8 mouse cellular contexts compared by ENCODE assay signal in genomic region chr8:105604804-105605381, GRCm38 (mm10). TPM values are rescaled to one million over a fixed set of nuclear protein-coding genes. Genes with fewer than 3 reads are reported as not detected.
DNase-seq lines count a peak whose midpoint lies in the region; ATAC-seq and TF ChIP-seq lines count a peak whose summit lies in the region.

Gene Ripor1, plus strand, starts transcription at chr8:105605255.

- peak within 1 kb of the TSS; percentile 92 for H3K4me2 ChIP-seq in forebrain, embryonic 13.5 days
- peak within 1 kb of the TSS; percentile 81 for H3K4me2 ChIP-seq in heart, postnatal 0 days (ENCODE audit: low read depth, low read length)
- peak within 1 kb of the TSS; percentile 87 for H3K4me2 ChIP-seq in neural tube, embryonic 15.5 days

- DNase-seq in ES-E14 (ENCODE audit: low read depth, low spot score), result peak; percentile 69
- DNase-seq in heart, postnatal 0 days (ENCODE audit: low spot score), result peak; percentile 72
- DNase-seq in kidney, postnatal 36 days, result peak; percentile 74 to 90
- DNase-seq in lung, adult 2 months, result peak; percentile 81
- DNase-seq in thymus, postnatal 0 days (ENCODE audit: low spot score), result peak; percentile 91

- 0% methylated on average over 33 of the region's 42 CpGs for WGBS in forebrain, embryonic 13.5 days
- 2% methylated on average over 15 of the region's 42 CpGs for WGBS in heart, postnatal 0 days
- 1% methylated on average over 24 of the region's 42 CpGs for WGBS in lung, adult 2 months
- under 1% methylated on average over 36 of the region's 42 CpGs for WGBS in neural tube, embryonic 15.5 days

- TF ChIP-seq EP300 in heart, postnatal 0 days (IDR thresholded peaks at IDR 0.05; ENCODE audit: low read depth), result peak; percentile 48; the same call in 1 of the 2 replicates

- H3K9ac ChIP-seq in ES-E14 (ENCODE audit: insufficient read depth, low read depth, low read length, poor library complexity, severe bottlenecking), result peak within 1 kb of the TSS; percentile 82
- peak within 1 kb of the TSS; percentile 91 for H3K9ac ChIP-seq in forebrain, embryonic 13.5 days
- H3K9ac ChIP-seq in heart, postnatal 0 days (replicated peaks; ENCODE audit: low read depth, low read length), result peak within 1 kb of the TSS; percentile 85
- peak within 1 kb of the TSS; percentile 88 for H3K9ac ChIP-seq in neural tube, embryonic 15.5 days (replicated peaks)

- ATAC-seq in cerebellum, adult (ENCODE audit: insufficient number of reproducible peaks, low FRiP score, low TSS enrichment), result peak; percentile 60
- ATAC-seq in forebrain, embryonic 13.5 days, result peak; percentile 86
- peak; percentile 74 for ATAC-seq in heart, postnatal 0 days (ENCODE audit: insufficient read depth, low read depth)
- peak; percentile 83 for ATAC-seq in neural tube, embryonic 15.5 days (ENCODE audit: low FRiP score)

- in situ Hi-C loops in ES-E14 (cut with MboI; ENCODE audit: low sequenced_read_pairs in 2 of 2, unreplicated experiment in 2 of 2), result no loop called here

- H3K27ac ChIP-seq in ES-E14 (ENCODE audit: insufficient read depth, low read depth, low read length, poor library complexity, severe bottlenecking), result no peak within 1 kb of the TSS
- H3K27ac ChIP-seq in forebrain, embryonic 13.5 days, result peak within 1 kb of the TSS; percentile 86
- peak within 1 kb of the TSS; percentile 94 for H3K27ac ChIP-seq in heart, postnatal 0 days (ENCODE audit: low read depth)
- peak within 1 kb of the TSS; percentile 91 for H3K27ac ChIP-seq in neural tube, embryonic 15.5 days (replicated peaks)

- peaks cover 0 to 15% of the 10 kb centered on the region in 2 experiments; a peak in 2 of 4 replicates for H3K4me1 ChIP-seq in ES-E14 (ENCODE audit: control insufficient read depth in 2 of 2, insufficient read depth in 2 of 2, low read length in 2 of 2, poor library complexity in 1 of 2)
- H3K4me1 ChIP-seq in forebrain, embryonic 13.5 days, result peaks cover 20% of the 10 kb centered on the region
- H3K4me1 ChIP-seq in heart, postnatal 0 days (ENCODE audit: control insufficient read depth, insufficient read depth), result peaks cover 20% of the 10 kb centered on the region
- H3K4me1 ChIP-seq in lung, adult 2 months (ENCODE audit: control insufficient read depth, insufficient read depth, low read length), result peaks cover 12% of the 10 kb centered on the region
- peaks cover 33% of the 10 kb centered on the region for H3K4me1 ChIP-seq in neural tube, embryonic 15.5 days

- peak; percentile 65; the same call in 1 of the 2 replicates for TF ChIP-seq POLR2A in lung, adult 2 months (IDR thresholded peaks at IDR 0.05; ENCODE audit: borderline replicate concordance, extremely low read depth, low read depth, low read length)

- no peaks in the 10 kb centered on the region for H3K36me3 ChIP-seq in ES-E14 (ENCODE audit: control insufficient read depth, insufficient read depth, low read length, poor library complexity, severe bottlenecking)
- no peaks in the 10 kb centered on the region for H3K36me3 ChIP-seq in forebrain, embryonic 13.5 days (ENCODE audit: poor library complexity, severe bottlenecking)
- no peaks in the 10 kb centered on the region for H3K36me3 ChIP-seq in heart, postnatal 0 days (replicated peaks; ENCODE audit: control insufficient read depth, insufficient read depth, low read length)
- no peaks in the 10 kb centered on the region for H3K36me3 ChIP-seq in neural tube, embryonic 15.5 days

- peak; percentile 53 for TF ChIP-seq CTCF in heart, postnatal 0 days (IDR thresholded peaks at IDR 0.05; ENCODE audit: low read depth)
- TF ChIP-seq CTCF in lung, adult 2 months (IDR thresholded peaks at IDR 0.05; ENCODE audit: insufficient read depth, low read length), result peak; percentile 50

- no peaks in the 10 kb centered on the region for H3K9me3 ChIP-seq in ES-E14 (ENCODE audit: control insufficient read depth, insufficient read depth, low read depth, low read length)
- H3K9me3 ChIP-seq in forebrain, embryonic 13.5 days (replicated peaks), result no peaks in the 10 kb centered on the region
- H3K9me3 ChIP-seq in heart, postnatal 0 days (replicated peaks; ENCODE audit: control insufficient read depth, low read length), result no peaks in the 10 kb centered on the region
- no peaks in the 10 kb centered on the region for H3K9me3 ChIP-seq in neural tube, embryonic 15.5 days (replicated peaks)

- peaks cover 7% of the 10 kb centered on the region; the same call in 1 of the 2 replicates for H3K27me3 ChIP-seq in forebrain, embryonic 13.5 days
- no peaks in the 10 kb centered on the region for H3K27me3 ChIP-seq in heart, postnatal 0 days (ENCODE audit: control insufficient read depth, insufficient read depth, low read length)
- no peaks in the 10 kb centered on the region for H3K27me3 ChIP-seq in neural tube, embryonic 15.5 days (replicated peaks)

- peak within 1 kb of the TSS; percentile 92 to 94 for H3K4me3 ChIP-seq in ES-E14 (ENCODE audit: insufficient read depth in 1 of 2, low read depth in 1 of 2, low read length in 2 of 2, poor library complexity in 1 of 2, severe bottlenecking in 1 of 2)
- peak within 1 kb of the TSS; percentile 77 for H3K4me3 ChIP-seq in forebrain, embryonic 13.5 days
- peak within 1 kb of the TSS; percentile 85 for H3K4me3 ChIP-seq in heart, postnatal 0 days (ENCODE audit: low read depth, low read length)
- H3K4me3 ChIP-seq in lung, adult 2 months (replicated peaks; ENCODE audit: extremely low read depth, low read depth, low read length), result peak within 1 kb of the TSS; percentile 85
- H3K4me3 ChIP-seq in neural tube, embryonic 15.5 days (replicated peaks), result peak within 1 kb of the TSS; percentile 67

TF ChIP-seq in ES-E14, 5 proteins besides CTCF, POLR2A, EP300 and RAD21:
- peak; percentile 43; the same call in 1 of the 2 replicates for TF ChIP-seq HCFC1 (IDR thresholded peaks at IDR 0.05; ENCODE audit: borderline replicate concordance, insufficient read depth, low read length)
- TF ChIP-seq ZNF384 (IDR thresholded peaks at IDR 0.05; ENCODE audit: low read depth, low read length), result no peak

RNA-seq across cellular contexts. Expression of gene Ripor1, which starts in this region (rescaled TPM):
- 3.5 and 5.6 TPM in 2 replicates for total RNA-seq in ES-E14 (2012; rRNA removed)
- 17.6 and 20.6 TPM in 2 replicates for polyA plus RNA-seq in forebrain, embryonic 13.5 days (2015; fragmentation: Nextera tagmentation; extraction: Ambion mirVana)
- 10.6 and 15.9 TPM in 2 replicates for total RNA-seq in heart, postnatal 0 days (2014; rRNA removed; ENCODE audit: low replicate concordance)
- 21.2 and 22.2 TPM in 2 replicates for polyA plus RNA-seq in heart, postnatal 0 days (2015; fragmentation: Nextera tagmentation; extraction: Ambion mirVana)
- polyA plus RNA-seq in lung, adult 2 months (2012; rRNA removed), result 71.7 and 74.9 TPM in 2 replicates
- 34.0 and 37.4 TPM in 2 replicates for polyA plus RNA-seq in neural tube, embryonic 15.5 days (2015; fragmentation: Nextera tagmentation; extraction: Ambion mirVana)
- polyA plus RNA-seq in thymus, postnatal 0 days (2015; fragmentation: Nextera tagmentation; extraction: Ambion mirVana), result 28.5 and 30.8 TPM in 2 replicates
